ENCODE assay signal across 8 mouse cellular contexts in the genomic region with DNA sequence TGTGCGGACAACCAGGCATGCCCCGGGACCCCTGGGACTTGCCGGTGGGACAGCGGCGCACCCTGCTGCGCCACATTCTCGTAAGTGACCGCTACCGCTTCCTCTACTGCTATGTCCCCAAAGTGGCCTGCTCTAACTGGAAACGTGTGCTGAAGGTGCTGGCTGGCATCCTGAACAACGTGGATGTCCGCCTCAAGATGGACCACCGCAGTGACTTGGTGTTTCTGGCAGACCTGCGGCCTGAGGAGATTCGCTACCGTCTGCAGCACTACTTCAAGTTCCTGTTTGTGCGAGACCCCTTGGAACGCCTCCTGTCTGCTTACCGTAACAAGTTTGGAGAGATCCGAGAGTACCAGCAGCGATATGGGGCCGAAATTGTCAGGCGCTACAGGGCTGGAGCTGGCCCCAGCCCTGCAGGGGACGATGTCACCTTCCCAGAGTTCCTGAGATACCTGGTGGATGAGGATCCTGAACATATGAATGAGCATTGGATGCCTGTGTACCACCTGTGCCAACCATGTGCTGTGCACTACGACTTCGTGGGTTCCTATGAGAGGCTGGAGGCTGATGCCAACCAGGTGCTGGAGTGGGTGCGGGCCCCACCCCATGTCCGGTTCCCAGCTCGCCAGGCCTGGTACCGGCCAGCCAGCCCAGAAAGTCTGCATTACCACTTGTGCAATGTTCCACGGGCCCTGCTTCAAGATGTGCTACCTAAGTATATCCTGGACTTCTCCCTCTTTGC. TPM values are rescaled to one million over a fixed set of nuclear protein-coding genes. Genes with fewer than 3 reads are reported as not detected.
DNase-seq lines count a peak whose midpoint lies in the region; ATAC-seq and TF ChIP-seq lines count a peak whose summit lies in the region.

No protein-coding gene starts in this region.

- no peak for TF ChIP-seq POLR2A in lung, adult 2 months (IDR thresholded peaks at IDR 0.05; ENCODE audit: borderline replicate concordance, extremely low read depth, low read depth, low read length)

- WGBS in lung, adult 2 months = 24% methylated on average over 31 of the region's 31 CpGs
- WGBS in forebrain, embryonic 10.5 days = 39% methylated on average over 31 of the region's 31 CpGs
- 27% methylated on average over 31 of the region's 31 CpGs for WGBS in limb, embryonic 11.5 days
- WGBS in neural tube, embryonic 12.5 days = 34% methylated on average over 31 of the region's 31 CpGs

- peak overlapping the region; percentile 90 for H3K27ac ChIP-seq in forebrain, embryonic 10.5 days
- peak overlapping the region; percentile 70; the same call in 1 of the 2 replicates for H3K27ac ChIP-seq in limb, embryonic 11.5 days (replicated peaks; ENCODE audit: low read depth, low read length)
- H3K27ac ChIP-seq in neural tube, embryonic 12.5 days = no peak overlapping the region

- peaks cover 18% of the 10 kb centered on the region; the same call in 1 of the 2 replicates for H3K27me3 ChIP-seq in forebrain, embryonic 10.5 days (ENCODE audit: poor library complexity, severe bottlenecking)
- no peaks in the 10 kb centered on the region for H3K27me3 ChIP-seq in limb, embryonic 11.5 days (ENCODE audit: control insufficient read depth, insufficient read depth, low read length)
- no peaks in the 10 kb centered on the region for H3K27me3 ChIP-seq in neural tube, embryonic 12.5 days (replicated peaks)

- TF ChIP-seq CTCF in lung, adult 2 months (IDR thresholded peaks at IDR 0.05; ENCODE audit: insufficient read depth, low read length) = no peak

- no peak for ATAC-seq in limb, embryonic 11.5 days (ENCODE audit: insufficient number of reproducible peaks, low FRiP score, low TSS enrichment, low read depth)
- ATAC-seq in neural tube, embryonic 12.5 days (ENCODE audit: low FRiP score, low read depth) = no peak

- peaks cover 29% of the 10 kb centered on the region for H3K36me3 ChIP-seq in forebrain, embryonic 10.5 days (replicated peaks)
- H3K36me3 ChIP-seq in limb, embryonic 11.5 days (ENCODE audit: control insufficient read depth, insufficient read depth, low read length) = peaks cover 5% of the 10 kb centered on the region
- H3K36me3 ChIP-seq in neural tube, embryonic 12.5 days = peaks cover 16% of the 10 kb centered on the region

- no peaks in the 10 kb centered on the region for H3K9me3 ChIP-seq in forebrain, embryonic 10.5 days
- H3K9me3 ChIP-seq in limb, embryonic 11.5 days (ENCODE audit: control insufficient read depth, low read length) = no peaks in the 10 kb centered on the region
- no peaks in the 10 kb centered on the region for H3K9me3 ChIP-seq in neural tube, embryonic 12.5 days

- DNase-seq in lung, adult 2 months = no peak
- no peak for DNase-seq in lung, postnatal 25 days (ENCODE audit: low spot score)
- DNase-seq in forebrain, embryonic 10.5 days (ENCODE audit: extremely low spot score, low spot score) = no peak
- DNase-seq in limb, embryonic 11.5 days (ENCODE audit: low spot score) = no peak
- DNase-seq in urinary bladder, postnatal 14 days (ENCODE audit: low spot score) = no peak
- no peak for DNase-seq in kidney, postnatal 25 days
- no peak for DNase-seq in layer of hippocampus, postnatal 25 days (ENCODE audit: extremely low spot score in 1 of 2, low spot score in 1 of 2)

- peak overlapping the region; percentile 89 for H3K9ac ChIP-seq in limb, embryonic 11.5 days (ENCODE audit: low read length)
- H3K9ac ChIP-seq in neural tube, embryonic 12.5 days = peak overlapping the region; percentile 83

- peaks cover 10% of the 10 kb centered on the region for H3K4me1 ChIP-seq in lung, adult 2 months (ENCODE audit: control insufficient read depth, insufficient read depth, low read length)
- H3K4me1 ChIP-seq in forebrain, embryonic 10.5 days = peaks cover 48% of the 10 kb centered on the region
- peaks cover 19% of the 10 kb centered on the region for H3K4me1 ChIP-seq in limb, embryonic 11.5 days (ENCODE audit: control insufficient read depth, insufficient read depth, low read length)
- H3K4me1 ChIP-seq in neural tube, embryonic 12.5 days = peaks cover 25% of the 10 kb centered on the region

- peak overlapping the region; percentile 70 for H3K4me2 ChIP-seq in limb, embryonic 11.5 days (ENCODE audit: low read depth, severe bottlenecking)
- peak overlapping the region; percentile 95 for H3K4me2 ChIP-seq in neural tube, embryonic 12.5 days (replicated peaks)

- peak overlapping the region; percentile 79 for H3K4me3 ChIP-seq in lung, adult 2 months (replicated peaks; ENCODE audit: extremely low read depth, low read depth, low read length)
- peak overlapping the region; percentile 79 for H3K4me3 ChIP-seq in forebrain, embryonic 10.5 days
- peak overlapping the region; percentile 81 for H3K4me3 ChIP-seq in limb, embryonic 11.5 days (ENCODE audit: low read depth, low read length)
- H3K4me3 ChIP-seq in neural tube, embryonic 12.5 days = peak overlapping the region; percentile 66

RNA-seq across cellular contexts. Expression of a gene that starts 0.9 kb away (rescaled TPM):
- polyA plus RNA-seq in lung, adult 2 months (2012; rRNA removed) = 22.3 and 28.4 TPM in 2 replicates
- 13.8 and 14.5 TPM in 2 replicates for polyA plus RNA-seq in forebrain, embryonic 10.5 days (2016; fragmentation: Nextera tagmentation; extraction: Ambion mirVana)
- 34.9 and 35.5 TPM in 2 replicates for polyA plus RNA-seq in limb, embryonic 11.5 days (2014; fragmentation: Nextera tagmentation; extraction: Ambion mirVana)
- 18.3 and 18.4 TPM in 2 replicates for polyA plus RNA-seq in neural tube, embryonic 12.5 days (2016; fragmentation: Nextera tagmentation; extraction: Ambion mirVana)
- 1 to 10 TPM; 3.0 to 3.2 TPM for total RNA-seq in layer of hippocampus, postnatal 25 days (2021)

RNA-seq across cellular contexts. Expression of a gene that starts 27.0 kb away (rescaled TPM):
- 18.7 and 21.0 TPM in 2 replicates for polyA plus RNA-seq in lung, adult 2 months (2012; rRNA removed)
- 3.6 and 4.1 TPM in 2 replicates for polyA plus RNA-seq in forebrain, embryonic 10.5 days (2016; fragmentation: Nextera tagmentation; extraction: Ambion mirVana)
- 0.84 and 0.91 TPM in 2 replicates for polyA plus RNA-seq in limb, embryonic 11.5 days (2014; fragmentation: Nextera tagmentation; extraction: Ambion mirVana)
- 8.1 and 8.6 TPM in 2 replicates for polyA plus RNA-seq in neural tube, embryonic 12.5 days (2016; fragmentation: Nextera tagmentation; extraction: Ambion mirVana)
- total RNA-seq in layer of hippocampus, postnatal 25 days (2021) = 10 to 100 TPM; 45.6 to 52.9 TPM
